Mouse (Mus musculus) thymus, adult 18-20 months (tissue): Measurements from ENCODE around the gene Agap2.

Experiments
- DNase-seq, 2 experiments: peaks; one replicate each; pipeline ENCODE4 v3.0.0; 2022; ENCODE audit warnings: mixed read lengths in 2 of 2

Agap2 gene

DNA sequence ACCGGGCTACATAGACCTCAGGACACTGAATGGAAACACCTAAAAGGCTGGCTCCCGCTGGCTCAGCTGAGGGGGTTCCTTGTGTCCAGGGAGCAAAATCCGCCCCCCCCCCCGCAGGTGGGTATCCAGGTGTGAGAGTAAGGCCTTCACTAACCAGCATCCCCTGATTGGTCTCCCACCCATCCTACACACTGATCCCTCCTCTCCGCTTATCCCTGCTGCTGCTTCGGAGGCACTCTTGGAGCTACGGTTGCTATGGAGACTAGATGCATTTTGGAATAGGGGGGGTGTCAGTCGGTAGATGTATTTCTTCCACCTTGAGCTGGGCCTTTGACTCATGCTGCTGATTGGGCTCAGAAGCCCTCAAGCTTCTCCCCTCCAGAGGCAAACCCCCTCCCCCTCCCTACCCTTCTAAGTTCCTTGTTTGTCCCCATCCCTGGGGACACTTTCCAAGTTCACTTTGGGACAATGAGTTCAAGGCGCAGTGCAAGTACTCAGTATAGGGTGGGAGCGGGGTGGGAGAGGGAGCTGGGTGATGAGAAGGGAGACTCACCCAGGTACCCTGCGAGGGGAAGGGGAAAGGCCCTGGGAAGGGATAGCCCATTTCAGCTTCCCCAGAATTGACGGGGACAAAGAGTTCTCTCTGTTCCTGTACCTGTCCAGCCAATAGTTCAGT is 3.1 kb downstream of the Agap2 start:
- no peak for DNase-seq

- no peak for DNase-seq
Measured at GRCm38 (mm10) chr10:127078677-127079575, 3.8 kb downstream of the Agap2 start.

- no peak for DNase-seq
Measured at GRCm38 (mm10) chr10:127079665-127080391, 4.7 kb downstream of the Agap2 start.

DNA sequence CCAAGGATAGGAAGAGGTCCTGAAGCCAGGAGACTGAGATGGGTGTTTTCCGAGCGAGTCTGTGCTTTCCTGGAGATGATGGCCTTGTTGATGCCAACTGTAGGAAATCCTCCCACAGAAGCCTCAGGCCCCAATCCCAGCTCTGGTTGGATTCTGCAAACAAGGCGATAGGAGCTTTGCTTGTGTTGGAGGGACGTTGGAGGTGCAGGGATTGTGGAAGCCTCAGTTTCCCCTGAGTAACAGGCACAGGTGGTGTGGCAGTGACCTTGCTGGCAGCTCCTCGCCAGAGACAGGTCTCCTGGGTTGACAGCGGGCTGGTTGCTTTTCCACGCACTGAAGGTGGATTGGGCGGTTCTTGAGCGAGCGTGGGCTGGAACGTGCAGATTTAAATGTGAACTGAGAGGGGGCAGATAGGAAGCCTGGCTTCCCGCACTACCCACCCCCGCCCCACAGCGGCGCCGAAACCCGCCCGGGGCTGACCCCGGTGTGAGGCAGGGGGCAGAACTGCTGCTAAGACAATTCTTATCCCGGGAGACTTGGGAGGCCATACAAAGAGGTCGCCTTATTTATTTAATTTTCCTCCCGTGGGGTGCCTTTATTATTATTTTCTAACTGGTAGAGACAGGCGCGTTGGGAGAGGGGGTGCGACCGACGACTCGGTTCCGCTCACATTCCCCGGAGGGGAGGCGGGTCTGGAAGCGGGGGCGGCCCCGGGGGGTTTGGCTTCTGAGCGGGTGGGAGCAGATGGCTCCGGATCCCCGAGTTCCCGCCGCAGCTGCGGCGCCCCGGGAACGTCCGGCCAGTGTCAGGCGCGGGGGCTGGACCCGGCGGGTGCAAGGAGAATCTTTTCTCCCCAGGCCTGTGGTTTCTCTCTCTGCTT is 6.1 kb downstream of the Agap2 start:
- no peak for DNase-seq

DNA sequence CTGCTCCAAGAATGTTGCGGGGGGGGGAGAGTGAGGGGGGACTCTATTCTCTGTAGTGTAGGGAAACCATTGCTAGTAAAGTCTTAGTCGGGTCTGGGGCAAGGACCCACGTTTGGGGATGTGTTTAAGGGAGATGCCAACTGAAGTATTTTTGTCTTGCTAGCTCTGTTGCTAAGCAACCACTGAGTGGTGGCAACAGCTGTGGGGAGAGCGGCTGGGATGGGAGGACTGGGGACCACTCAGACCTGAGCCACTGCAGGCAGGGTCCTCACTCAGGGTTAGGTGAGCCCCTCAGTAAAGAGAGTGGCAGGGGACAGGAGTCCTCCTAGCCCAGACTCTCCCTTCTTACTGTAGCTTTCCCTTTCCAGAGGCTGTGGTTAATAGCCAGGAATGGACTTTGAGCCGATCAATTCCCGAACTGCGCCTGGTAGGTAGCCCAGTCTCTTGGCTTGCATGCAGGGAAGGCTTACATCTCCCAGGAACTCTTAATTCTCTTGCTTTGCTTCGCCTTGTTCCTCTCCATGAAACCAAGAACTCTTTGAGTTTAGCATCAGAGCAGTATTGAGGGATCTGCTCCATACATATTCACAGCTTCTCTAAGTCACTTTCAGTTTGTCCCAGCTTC is 7.0 kb downstream of the Agap2 start:
- DNase-seq: no peak

GRCm38 (mm10) chr10:127083292-127083914 is 8.3 kb downstream of the Agap2 start:
- no peak for DNase-seq

GRCm38 (mm10) chr10:127083915-127084306 is 8.8 kb downstream of the Agap2 start:
- DNase-seq: no peak

DNA sequence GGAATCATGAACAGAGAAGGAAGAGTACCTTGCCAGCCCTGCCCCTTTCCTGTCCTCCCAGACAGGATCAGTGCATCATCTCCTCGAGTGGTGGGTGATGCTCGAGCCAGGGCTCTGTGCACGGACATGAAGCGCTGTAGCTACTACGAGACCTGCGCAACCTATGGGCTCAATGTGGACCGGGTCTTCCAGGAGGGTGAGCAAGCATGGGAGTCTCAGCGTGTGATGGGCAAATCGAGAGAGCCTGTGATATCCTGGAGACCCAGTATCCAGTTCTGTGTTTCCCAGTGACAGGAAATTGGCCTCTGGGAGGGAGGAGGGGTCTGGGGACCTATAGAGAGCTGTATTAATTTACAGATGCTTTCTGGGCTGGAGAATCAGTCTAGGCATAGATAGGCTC is 10.0 kb downstream of the Agap2 start:
- DNase-seq: no peak

DNA sequence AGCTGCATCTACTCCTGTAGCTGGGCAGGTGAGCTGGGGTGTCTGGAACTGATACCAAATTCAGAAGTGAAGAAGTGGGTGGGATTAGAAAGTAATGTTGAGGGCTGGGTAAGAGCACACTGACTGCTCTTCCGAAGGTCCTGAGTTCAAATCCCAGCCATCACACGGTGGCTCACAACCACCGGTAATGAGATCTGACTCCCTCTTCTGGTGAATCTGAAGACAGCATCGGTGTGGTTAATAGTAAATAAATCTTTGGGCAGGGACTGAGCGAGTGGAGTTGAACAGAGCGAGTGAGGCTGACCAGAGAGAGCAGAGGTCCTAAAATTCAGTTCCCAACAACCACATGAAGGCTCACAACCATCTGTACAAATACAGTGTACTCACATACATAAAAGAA is 10.5 kb downstream of the Agap2 start:
- no peak for DNase-seq

DNA sequence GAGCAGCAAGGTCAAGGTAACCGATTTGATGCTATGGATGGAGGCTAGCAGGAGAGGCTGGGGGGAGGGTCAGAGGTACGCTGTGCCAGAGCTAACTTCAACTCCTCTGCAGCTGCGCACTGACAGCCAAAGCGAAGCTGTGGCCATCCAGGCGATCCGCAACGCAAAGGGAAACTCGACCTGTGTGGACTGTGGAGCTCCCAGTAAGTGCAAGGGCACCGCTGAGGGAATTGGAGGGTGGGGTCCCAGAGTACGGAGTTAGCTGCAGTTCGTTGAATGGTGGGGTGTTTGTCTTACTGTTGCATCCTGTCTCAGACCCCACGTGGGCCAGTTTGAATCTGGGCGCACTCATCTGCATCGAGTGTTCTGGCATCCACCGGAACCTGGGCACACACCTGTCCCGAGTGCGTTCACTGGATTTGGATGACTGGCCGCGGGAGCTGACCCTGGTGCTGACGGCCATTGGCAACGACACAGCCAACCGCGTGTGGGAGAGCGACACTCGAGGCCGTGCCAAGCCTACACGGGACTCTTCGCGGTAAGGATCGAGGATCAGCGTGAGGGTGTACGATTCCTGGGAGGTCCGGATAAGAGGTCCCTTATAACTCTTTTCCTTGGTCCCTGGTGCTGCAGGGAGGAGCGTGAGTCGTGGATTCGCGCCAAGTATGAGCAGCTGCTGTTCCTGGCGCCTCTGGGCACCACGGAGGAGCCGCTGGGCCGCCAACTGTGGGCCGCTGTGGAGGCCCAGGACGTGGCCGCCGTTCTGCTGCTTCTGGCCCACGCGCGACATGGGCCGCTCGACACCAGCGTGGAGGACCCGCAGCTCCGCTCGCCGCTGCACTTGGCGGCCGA is 15.7 kb downstream of the Agap2 start:
- no peak for DNase-seq

GRCm38 (mm10) chr10:127091507-127092396 is 16.7 kb downstream of the Agap2 start:
- no peak for DNase-seq

GRCm38 (mm10) chr10:127092742-127093141 is 17.7 kb downstream of the Agap2 start:
- no peak for DNase-seq

- no peak for DNase-seq
Measured at GRCm38 (mm10) chr10:127094382-127094802, 19.3 kb downstream of the Agap2 start.

DNA sequence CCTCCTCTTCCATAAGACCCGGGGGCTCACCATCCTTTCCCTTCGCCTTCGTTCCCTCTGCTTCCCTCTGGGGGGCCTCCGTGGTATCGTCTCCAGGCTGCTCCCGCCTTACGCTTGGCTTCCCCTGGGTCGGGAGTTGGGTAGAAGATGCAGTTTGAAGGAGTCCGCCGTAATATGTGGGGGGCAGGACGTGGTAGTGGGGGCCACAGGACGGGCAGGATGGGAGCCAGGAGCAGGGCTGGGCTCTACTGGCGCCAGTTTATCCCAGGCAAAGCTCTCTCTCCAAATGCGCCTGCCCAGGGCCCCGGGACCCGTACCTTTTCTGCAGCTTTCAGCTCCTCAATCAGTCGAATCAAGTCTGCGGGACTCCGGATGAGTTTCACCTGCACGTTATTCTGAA is 23.4 kb downstream of the Agap2 start:
- DNase-seq: no peak

DNA sequence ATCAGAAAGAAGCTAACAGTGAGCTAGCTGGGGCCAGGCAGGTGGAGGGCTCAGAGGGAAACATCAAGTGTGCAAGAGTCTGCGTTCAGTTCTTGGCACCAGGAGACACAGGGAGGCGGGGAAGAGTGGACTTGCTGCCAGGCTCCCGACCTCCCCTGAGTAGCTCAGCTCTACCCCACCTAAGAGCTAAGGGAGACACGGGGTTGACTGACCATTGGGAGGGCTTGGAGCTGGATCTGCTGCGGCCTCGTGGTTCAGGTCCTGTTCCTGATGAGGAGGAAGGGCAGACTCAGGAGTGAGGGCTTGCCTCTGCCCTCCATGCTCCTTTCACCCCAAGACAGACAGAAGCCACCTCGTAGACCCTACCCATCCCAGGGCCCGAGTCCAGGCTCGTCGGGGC is 24.1 kb downstream of the Agap2 start:
- DNase-seq: no peak

GRCm38 (mm10) chr10:127099868-127100267 is 24.8 kb downstream of the Agap2 start:
- no peak for DNase-seq

GRCm38 (mm10) chr10:127100414-127100813 is 25.3 kb downstream of the Agap2 start:
- no peak for DNase-seq

DNA sequence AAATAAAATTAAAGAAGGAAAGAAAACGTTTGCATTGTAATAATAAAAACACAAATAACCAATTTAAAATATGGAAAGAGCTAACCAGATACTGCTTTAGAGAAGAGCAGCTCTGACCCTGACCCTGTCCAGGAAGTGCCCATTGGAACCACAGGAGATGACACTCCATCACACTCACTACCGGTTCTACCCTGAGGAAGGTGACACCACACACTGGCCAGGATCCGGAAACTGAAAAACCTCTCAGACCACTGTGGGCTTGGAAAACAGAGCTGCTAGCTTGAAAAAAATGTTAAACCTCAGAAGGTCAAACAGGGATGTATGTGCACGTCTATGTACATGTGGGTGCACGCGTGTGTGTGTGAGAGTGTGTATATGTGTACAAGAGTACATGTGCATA is 26.1 kb downstream of the Agap2 start:
- no peak for DNase-seq

- no peak for DNase-seq
Measured at GRCm38 (mm10) chr10:127103631-127104030, 28.5 kb downstream of the Agap2 start.
